Mouse (Mus musculus): ENCODE results near the gene Arpc5l.
"Not testable (repeated sequence)": the region's sequence is repeated elsewhere in the genome, so short reads cannot be mapped to it uniquely, and the experiment has no call there.

Arpc5l gene

DNA sequence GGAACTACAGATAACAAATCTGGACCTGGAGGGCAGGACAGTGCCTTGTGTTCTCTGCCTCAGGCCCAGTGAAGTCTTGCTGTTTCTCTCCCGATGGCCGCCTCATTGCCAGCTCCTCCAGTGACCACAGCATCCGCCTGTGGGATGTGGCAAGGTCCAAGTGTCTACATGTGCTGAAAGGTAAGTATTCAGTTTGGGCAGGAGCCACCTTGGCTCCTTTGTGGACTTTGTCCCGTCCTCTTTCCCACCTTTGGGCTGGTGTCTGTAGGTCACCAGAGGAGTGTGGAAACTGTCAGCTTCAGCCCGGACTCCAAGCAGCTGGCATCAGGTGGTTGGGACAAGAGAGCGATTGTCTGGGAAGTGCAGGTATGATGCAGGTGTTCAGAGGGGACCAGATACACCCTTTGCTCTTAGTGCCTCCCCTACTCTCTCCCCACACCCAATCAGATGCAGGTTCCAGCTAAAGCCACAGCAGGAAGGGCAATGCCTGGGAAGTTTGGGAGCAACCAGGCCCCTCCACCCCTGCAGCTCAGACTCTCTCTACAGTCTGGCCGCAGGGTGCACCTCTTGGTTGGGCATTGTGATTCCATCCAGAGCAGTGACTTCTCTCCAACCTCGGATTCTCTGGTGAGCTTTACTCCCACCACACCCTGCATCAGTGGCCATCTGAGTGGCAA is 5.1 kb upstream of the Arpc5l start:
- DNase-seq (ENCODE audit: low read depth, low spot score) = no peak

GRCm38 (mm10) chr2:39000587-39000919 is 4.6 kb upstream of the Arpc5l start:
- DNase-seq (ENCODE audit: low read depth, low spot score) = no peak

- DNase-seq (ENCODE audit: low read depth, low spot score) = no peak
Observed at GRCm38 (mm10) chr2:39001866-39002265, 3.3 kb upstream of the Arpc5l start.

- DNase-seq (ENCODE audit: low read depth, low spot score) = peak; percentile 51
Observed at GRCm38 (mm10) chr2:39003106-39003505, 2.0 kb upstream of the Arpc5l start.

DNA sequence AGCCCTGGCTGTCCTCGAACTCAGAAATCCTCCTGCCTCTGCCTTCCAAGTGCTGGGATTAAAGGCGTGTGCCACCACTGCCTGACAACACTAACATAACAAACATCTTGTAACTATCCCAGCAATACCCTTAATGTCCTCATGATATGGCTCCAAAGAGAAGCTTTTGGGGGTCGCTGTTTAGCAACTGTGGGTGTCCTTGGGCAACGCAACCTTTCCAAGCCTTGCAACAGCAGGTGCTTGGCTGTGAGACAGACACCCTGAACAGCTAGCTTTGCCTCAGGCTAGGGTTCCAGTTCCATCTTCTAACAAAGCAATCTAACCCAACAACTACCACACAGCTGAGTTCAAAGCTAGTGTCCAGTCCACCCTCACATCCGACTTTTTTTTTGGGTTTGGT is 1.6 kb upstream of the Arpc5l start:
- DNase-seq (ENCODE audit: low read depth, low spot score) = peak; percentile 29

DNA sequence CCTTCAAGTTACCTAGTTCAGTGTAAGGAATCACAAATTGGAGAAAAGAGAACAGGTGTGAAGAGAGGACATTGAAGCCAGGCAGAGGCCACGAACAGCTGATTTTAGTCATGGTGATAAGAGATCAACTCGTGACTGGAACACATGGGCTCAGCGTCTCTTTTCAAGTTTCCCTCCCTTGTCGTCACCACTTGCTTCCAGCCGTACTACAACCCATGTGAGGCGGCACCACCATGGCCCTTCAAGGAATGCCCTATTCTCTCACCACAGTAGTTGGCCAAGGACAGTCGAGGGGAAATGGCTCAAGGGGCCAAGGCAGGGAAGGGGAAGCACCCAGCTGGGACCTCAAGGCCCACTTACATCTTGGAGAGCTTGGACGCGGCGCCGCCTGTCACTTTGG is 776 bp upstream of the Arpc5l start:
- DNase-seq (ENCODE audit: low read depth, low spot score) = peak; percentile 66

GRCm38 (mm10) chr2:39005574-39006079 is 479 bp downstream of the Arpc5l start, which contains the start of gene Rpl35:
Gene Rpl35, minus strand, starts transcription at chr2:39005624.
- peak; percentile 82 for DNase-seq (ENCODE audit: low read depth, low spot score)

- DNase-seq (ENCODE audit: low read depth, low spot score) = no peak
Observed at GRCm38 (mm10) chr2:39006149-39006730, 1.1 kb downstream of the Arpc5l start.

DNA sequence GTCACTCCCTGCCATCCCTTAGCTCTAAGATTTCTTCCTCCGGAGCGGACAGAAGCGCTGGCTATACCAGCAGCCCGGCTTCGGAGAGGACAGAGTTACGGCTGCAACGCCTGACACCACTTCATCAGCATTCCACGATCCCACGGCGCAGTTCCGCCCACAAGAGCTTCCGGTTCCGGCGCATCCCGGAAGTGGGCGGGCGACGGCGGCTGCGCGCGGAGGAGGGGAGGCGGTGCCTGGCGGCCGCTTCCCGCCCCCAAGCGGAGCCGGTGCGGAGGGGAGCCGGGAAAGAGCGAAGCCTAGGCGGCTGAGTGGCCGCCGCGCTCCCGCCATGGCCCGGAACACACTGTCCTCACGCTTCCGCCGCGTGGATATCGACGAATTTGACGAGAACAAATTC is 2.7 kb downstream of the Arpc5l start:
- DNase-seq (ENCODE audit: low read depth, low spot score) = peak; percentile 92

- DNase-seq (ENCODE audit: low read depth, low spot score) = peak; percentile 54
Observed at GRCm38 (mm10) chr2:39008350-39008851, 3.3 kb downstream of the Arpc5l start.

DNA sequence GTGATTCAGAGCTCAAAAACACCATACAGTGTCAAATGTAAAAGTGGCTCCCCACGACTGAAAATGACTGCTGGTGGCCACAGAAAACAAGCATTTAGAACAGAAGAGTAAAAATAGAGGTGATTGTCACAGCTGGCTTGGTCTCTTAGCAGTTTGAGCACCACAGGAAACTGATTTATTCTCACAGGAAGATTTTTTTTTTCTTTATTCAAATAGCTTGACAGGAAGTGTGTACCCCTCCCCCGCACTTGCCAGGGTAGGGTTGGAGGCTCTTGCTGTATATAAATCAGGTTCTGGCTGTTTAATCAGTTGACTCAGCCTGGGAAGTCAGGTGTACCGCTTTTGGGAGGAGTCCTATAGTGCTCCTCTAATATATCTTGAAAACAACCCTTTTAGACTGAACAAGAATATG is 3.8 kb downstream of the Arpc5l start:
- peak; percentile 65 for DNase-seq (ENCODE audit: low read depth, low spot score)

GRCm38 (mm10) chr2:39010144-39010543 is 5.0 kb downstream of the Arpc5l start:
- not testable (repeated sequence) for DNase-seq (ENCODE audit: low read depth, low spot score)

DNA sequence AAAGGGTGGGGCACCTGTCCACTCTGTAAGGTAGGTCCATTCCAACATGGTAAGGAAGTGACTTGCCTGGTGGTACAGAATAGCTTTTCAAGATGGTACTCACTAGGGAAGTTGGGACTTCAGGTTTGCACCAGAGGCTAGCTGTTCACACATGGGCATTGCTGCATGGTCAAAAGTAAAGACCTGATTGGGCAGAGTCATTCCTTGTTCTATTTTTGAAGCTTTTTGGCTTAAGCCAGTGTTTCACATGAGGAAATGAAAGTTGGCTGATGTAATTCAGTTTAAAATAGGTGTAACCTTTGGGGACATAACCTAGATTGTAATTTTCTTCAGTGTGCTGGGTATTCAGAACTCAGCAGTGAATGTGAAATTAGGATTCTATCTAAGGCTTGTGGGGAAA is 6.1 kb downstream of the Arpc5l start:
- peak; percentile 63 for DNase-seq (ENCODE audit: low read depth, low spot score)

DNA sequence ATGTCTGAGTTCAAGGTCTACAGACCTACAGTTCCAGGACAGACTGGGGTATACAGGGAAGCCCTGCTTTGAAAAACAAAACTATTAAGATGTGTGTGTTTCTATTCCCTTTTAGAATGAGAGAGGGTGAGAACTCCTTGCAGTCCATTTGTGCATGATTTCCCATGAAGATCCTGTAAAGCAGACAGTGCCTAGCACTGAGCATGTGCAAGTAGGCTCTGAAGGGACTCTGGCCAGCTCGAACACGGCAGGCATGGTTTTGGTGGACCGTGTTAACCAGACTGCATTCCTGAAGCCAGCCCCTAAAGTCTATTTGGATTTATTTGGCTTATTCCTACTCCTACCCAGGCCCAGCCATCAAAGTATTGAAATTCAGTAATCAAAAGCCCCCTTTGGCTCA is 6.8 kb downstream of the Arpc5l start:
- no peak for DNase-seq (ENCODE audit: low read depth, low spot score)

GRCm38 (mm10) chr2:39012768-39013279 is 7.7 kb downstream of the Arpc5l start:
- DNase-seq (ENCODE audit: low read depth, low spot score) = no peak

GRCm38 (mm10) chr2:39016581-39016980 is 11.4 kb downstream of the Arpc5l start:
- no peak for DNase-seq (ENCODE audit: low read depth, low spot score)

GRCm38 (mm10) chr2:39020004-39020403 is 14.9 kb downstream of the Arpc5l start:
- no peak for DNase-seq (ENCODE audit: low read depth, low spot score)

DNA sequence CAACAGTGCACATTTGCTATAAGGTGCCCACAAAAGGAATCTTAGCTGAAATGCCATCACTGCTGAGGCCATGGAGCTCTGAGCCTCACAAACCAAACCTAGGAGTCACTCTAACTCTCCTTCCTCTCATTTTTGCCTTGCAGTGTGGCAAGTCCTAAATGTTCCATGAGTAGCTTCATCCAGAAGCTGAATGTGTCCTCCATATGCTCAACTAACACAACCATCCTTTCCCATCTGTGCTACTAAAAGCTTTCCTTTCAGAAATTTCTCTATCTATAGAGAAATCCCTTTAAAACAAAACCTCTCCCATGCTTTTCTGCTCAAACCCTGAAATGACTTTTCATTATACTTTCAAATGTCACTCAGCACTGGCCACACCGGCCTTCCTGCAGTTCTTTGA is 26.5 kb downstream of the Arpc5l start:
- DNase-seq (ENCODE audit: low read depth, low spot score) = no peak

GRCm38 (mm10) chr2:39040215-39040614 is 35.1 kb downstream of the Arpc5l start:
- DNase-seq (ENCODE audit: low read depth, low spot score) = no peak

GRCm38 (mm10) chr2:39048515-39048914 is 43.4 kb downstream of the Arpc5l start:
- no peak for DNase-seq (ENCODE audit: low read depth, low spot score)

GRCm38 (mm10) chr2:39064687-39065399 is 59.7 kb downstream of the Arpc5l start:
- DNase-seq (ENCODE audit: low read depth, low spot score) = peak; percentile 39
